Mouse (Mus musculus) thymus, adult 2 months (tissue): ENCODE data around the gene Gipr.

ENCODE experiments used
- CTCF ChIP-seq: fragments of 200-500 bp; IDR thresholded peaks from 2 replicates; pipeline ENCODE4 v1.5.1; 2012; ENCODE audit warnings: mild to moderate bottlenecking, control low read depth, low read length, moderate library complexity, borderline replicate concordance; ENCODE audit not compliant: control insufficient read depth, poor library complexity, insufficient read depth; ENCODE audit errors: extremely low read depth
- POLR2A ChIP-seq: fragments of 200-500 bp; IDR thresholded peaks from 2 replicates; pipeline ENCODE4 v1.6.1; 2012; ENCODE audit warnings: mild to moderate bottlenecking, low read length, control low read depth, moderate library complexity; ENCODE audit not compliant: control insufficient read depth, poor library complexity, insufficient read depth; ENCODE audit errors: extremely low read depth

DNA sequence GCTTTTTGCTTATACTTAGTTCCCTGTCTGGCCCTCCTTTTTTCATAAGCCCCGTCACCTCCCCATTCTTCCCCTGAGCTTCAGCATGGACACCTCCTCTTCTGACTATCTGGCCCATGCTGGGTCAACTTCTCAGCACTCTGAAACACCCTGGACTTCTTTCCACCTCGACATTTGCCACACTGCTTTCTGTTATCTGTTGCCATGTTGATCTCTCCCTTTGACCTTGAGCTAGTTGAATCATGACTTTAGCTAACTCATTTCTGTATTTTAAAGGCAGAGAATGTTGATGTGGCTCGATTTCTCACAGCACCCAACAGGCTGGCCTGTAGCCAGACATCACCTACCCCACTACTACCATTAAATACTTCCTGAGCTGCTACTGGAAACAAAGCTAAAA, 58.5 kb downstream of the Gipr start:
- no peak for TF ChIP-seq CTCF
- TF ChIP-seq POLR2A = no peak
